Mouse (Mus musculus) lung, adult 2 months (tissue): ENCODE measurements around the gene Flot1. TPM values are rescaled to one million over a fixed set of nuclear protein-coding genes. Genes with fewer than 3 reads are reported as not detected.

Experiments used
- DNase-seq: peaks from one replicate; pipeline ENCODE4 v3.0.0; 2022
- H3K4me1 ChIP-seq: fragments of 200-500 bp; 2 replicates; pipeline ENCODE4 v1.6.1; 2011; ENCODE audit warnings: low read length; ENCODE audit not compliant: control insufficient read depth, insufficient read depth
- H3K4me3 ChIP-seq: fragments of 200-500 bp; replicated peaks from 2 replicates; pipeline ENCODE3; 2011; ENCODE audit warnings: low read depth, mild to moderate bottlenecking, control low read depth, low read length; ENCODE audit errors: extremely low read depth
- CTCF ChIP-seq: fragments of 200-500 bp; IDR thresholded peaks from 2 replicates; pipeline ENCODE4 v1.5.1; 2011; ENCODE audit warnings: mild to moderate bottlenecking, low read length, control low read depth; ENCODE audit not compliant: insufficient read depth
- POLR2A ChIP-seq: fragments of 200-500 bp; IDR thresholded peaks from 2 replicates; pipeline ENCODE4 v1.6.1; 2011; ENCODE audit warnings: low read depth, mild to moderate bottlenecking, control low read depth, low read length, borderline replicate concordance; ENCODE audit errors: extremely low read depth
- WGBS: fragments of 180-500 bp; shearing (Covaris S2); methylation state at CpG from one replicate; pipeline ENCODE4 v1.1.7; 2018; 5-methylcytosine and 5-hydroxymethylcytosine counted together
- polyA plus RNA-seq: library from polyadenylated mRNA; depleted of rRNA; stranded (reverse); fragments of >200 nt; gene quantifications from 2 replicates; pipeline ENCODE4 v1.2.3, GENCODE M21; 2012

Gene Flot1
- polyA plus RNA-seq, 1 experiment, result 89.7 TPM

DNA sequence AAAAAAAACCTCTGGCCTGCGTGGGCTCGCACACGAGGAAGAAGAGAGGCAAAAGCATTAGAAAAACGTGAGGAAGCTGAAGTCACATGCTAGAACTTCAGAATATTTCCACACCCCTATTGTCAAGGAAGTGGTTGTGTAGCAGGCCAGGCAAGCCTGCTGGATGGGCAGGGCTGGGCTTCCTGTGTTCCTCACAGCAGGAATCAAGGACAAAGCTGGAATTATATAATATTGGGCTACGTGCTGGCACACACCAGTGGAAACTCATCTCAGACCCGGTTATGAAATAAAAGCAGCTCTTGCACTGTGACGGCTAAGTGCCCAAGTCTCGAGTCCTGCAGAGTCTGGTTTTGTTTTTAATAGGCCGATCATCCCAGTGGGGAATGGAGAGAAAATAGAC lies 15.0 kb upstream of the Flot1 start:
- DNase-seq, result peak; percentile 64
- 9% methylated on average over 9 of the region's 9 CpGs for WGBS
- peaks cover 37% of the 10 kb centered on the region for H3K4me1 ChIP-seq
- H3K4me3 ChIP-seq, result no peak overlapping the region
- no peak for TF ChIP-seq CTCF
- peak; percentile 13; the same call in 1 of the 2 replicates for TF ChIP-seq POLR2A

DNA sequence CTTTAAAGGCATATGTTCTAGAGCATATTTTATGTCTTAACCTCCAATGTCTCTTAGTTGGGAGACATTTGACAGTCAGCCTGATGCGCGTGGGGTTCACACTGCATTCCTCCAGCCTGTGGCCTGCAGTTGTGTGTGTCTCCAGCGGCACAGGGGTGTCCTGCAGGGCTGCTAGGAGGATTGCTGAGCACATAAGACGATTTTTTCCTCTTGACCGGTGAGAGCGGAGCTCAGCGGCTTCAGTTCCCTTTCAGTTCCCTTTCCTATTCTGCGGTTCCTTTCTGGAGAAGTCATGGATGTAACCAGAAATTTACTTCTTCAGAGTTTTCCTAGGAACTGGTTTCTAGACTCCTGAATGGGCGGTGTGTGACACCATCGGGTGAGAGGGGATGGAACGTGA lies 13.6 kb upstream of the Flot1 start:
- DNase-seq, result no peak
- TF ChIP-seq POLR2A, result no peak
- no peak for TF ChIP-seq CTCF
- WGBS, result 87% methylated on average over 11 of the region's 11 CpGs
- no peak overlapping the region for H3K4me3 ChIP-seq
- peaks cover 37% of the 10 kb centered on the region for H3K4me1 ChIP-seq

DNA sequence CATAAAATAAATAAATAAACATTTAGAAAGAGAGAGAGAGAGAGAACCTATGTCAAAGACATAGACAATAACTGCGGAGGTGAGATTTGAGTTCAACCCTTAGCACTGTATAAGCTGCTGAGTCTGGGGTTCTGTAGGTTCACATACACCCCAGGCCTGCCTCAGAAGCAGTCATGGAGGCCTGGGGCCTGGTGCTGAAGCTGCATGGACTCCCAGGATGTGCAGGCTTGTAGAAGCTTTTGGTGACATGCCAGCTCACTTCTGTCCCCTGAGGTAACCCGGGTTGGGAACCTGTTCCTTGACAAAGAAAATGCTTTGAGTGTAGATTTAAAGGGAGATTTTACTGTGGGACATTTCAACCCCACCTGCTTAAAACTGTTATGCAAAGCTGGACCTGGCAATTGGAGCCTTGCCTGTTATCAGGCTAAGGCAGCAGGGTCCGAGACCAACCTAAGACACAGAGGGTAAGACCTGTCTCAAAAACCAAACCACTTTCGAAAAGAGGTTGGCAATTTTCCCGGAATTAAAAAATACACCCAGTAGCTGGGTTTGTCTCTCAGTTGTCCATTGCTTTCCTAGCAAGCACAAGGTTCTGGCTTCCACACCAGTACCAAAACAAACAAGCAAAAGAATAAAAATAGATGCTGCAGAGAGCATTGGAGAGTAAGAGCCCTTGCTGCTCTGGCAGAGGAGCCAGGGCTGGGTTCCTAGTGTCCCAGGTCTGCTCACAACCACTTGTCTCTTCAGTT lies 12.0 kb upstream of the Flot1 start:
- TF ChIP-seq CTCF (no peak), POLR2A (no peak)
- no peak for DNase-seq
- 35% methylated on average over 5 of the region's 5 CpGs for WGBS
- Histone ChIP-seq H3K4me3 (no peak overlapping the region), H3K4me1 (peaks cover 48% of the 10 kb centered on the region)

DNA sequence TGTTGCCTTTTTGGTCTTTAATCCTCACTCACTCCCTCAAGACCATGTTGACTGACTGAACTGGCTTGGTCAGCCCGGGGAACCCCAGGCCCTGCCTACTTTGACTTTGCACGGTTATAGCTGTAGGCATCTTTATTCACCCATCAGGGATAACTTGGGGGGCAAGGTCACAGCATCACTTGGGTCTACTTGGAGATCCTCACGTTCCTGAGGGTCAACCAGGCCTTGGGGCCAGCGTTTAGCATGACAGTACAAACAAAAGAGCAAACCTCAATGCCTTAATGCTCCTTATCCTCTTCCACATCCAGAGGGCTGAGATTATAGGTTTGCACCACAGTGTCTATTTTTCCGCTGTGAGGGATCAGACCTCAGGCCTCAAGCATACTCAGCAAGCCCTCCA lies 10.7 kb upstream of the Flot1 start:
- no peak for DNase-seq
- no peak for TF ChIP-seq POLR2A
- TF ChIP-seq CTCF, result no peak
- Histone ChIP-seq H3K4me1 (peaks cover 48% of the 10 kb centered on the region), H3K4me3 (no peak overlapping the region)
- 76% methylated on average over 5 of the region's 5 CpGs for WGBS

DNA sequence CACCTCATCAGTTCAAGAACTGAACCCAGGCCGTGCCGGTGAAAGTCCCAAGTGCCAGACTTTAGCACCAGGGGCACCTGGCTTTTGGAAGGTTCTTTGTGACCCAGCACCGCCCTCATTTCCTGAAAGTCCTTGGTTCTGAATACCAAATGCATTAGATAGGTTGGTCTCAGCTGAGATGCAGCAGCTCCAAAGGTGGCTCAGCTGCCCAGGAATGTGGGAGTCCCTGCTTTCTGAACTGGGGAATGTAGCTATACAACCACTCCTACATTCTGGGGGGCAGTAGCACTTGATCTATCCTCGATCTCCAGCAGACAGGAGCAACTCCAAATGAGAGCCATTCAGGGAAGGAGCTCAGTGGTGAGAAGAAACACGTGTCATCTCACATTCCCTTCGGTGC lies 10.3 kb upstream of the Flot1 start:
- 32% methylated on average over 6 of the region's 6 CpGs for WGBS
- no peak for TF ChIP-seq POLR2A
- no peak for TF ChIP-seq CTCF
- DNase-seq, result no peak
- Histone ChIP-seq H3K4me3 (no peak overlapping the region), H3K4me1 (peaks cover 45% of the 10 kb centered on the region)

DNA sequence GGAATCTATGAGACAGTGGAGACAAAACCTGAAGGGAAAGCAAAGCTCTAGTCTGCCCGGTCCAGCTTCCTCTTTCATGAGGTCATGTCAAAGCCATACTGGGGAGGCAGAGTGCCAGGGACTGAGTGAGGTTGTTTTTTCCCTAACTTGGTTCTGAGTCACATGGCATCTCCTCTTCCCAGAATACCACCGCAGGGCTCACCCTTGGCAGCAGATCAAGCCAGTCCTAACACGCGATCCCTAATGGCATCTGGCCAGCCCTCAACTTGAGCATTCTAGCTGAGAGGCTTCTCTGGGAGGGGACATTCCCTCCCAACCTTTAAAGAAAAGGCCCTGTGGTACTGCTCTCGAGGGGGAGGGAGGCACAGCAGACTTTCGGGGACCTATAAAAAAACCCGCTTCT lies 9.8 kb upstream of the Flot1 start:
- peak; percentile 95 for DNase-seq
- H3K4me3 ChIP-seq, result no peak overlapping the region
- H3K4me1 ChIP-seq, result peaks cover 44% of the 10 kb centered on the region
- WGBS, result 3% methylated on average over 7 of the region's 7 CpGs
- TF ChIP-seq CTCF (no peak), POLR2A (peak; percentile 16; the same call in 1 of the 2 replicates)

DNA sequence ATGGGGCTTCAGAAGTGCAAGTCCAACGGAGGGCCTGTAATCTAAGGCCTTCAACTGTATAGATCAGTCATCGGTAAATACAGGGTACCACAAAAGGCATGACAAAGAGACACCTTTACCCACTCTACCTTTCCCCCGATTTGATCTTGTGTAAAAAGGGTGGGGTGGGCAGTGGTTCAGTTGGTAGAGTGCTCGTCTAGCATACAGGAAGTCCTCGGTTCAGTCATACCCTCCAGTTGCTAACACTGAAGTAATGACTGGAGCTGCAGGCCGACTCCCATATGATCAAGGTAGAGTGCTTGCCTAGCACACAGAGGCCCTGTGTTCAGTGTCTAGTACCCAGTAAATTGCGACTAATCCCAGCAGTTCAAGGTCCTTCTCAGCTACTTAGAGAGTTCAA lies 9.4 kb upstream of the Flot1 start:
- TF ChIP-seq POLR2A (no peak), CTCF (no peak)
- 22% methylated on average over 7 of the region's 7 CpGs for WGBS
- Histone ChIP-seq H3K4me1 (peaks cover 40% of the 10 kb centered on the region), H3K4me3 (no peak overlapping the region)
- peak; percentile 56 for DNase-seq

DNA sequence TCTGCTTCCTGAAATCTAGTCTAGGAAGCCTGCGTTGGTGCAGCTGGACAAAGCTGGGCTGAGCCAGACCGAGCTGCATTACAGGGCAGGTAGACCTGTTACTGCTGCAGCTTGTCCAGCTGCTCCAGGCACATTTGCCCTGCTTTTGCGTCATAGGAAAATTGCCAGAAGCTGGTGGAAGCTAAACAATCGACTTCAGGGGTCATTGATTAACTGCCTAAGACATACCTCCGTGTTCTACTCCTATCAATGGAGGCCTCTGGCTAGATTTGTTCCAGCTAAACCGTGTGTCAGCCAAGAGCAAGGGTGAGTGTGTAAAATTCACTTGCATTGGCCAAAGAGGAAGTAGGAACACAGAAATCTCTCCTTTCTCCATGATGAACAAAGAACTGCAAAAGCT lies 8.4 kb upstream of the Flot1 start:
- TF ChIP-seq POLR2A (no peak), CTCF (no peak)
- H3K4me3 ChIP-seq, result no peak overlapping the region
- DNase-seq, result no peak
- H3K4me1 ChIP-seq, result peaks cover 39% of the 10 kb centered on the region
- WGBS, result 25% methylated on average over 6 of the region's 6 CpGs

DNA sequence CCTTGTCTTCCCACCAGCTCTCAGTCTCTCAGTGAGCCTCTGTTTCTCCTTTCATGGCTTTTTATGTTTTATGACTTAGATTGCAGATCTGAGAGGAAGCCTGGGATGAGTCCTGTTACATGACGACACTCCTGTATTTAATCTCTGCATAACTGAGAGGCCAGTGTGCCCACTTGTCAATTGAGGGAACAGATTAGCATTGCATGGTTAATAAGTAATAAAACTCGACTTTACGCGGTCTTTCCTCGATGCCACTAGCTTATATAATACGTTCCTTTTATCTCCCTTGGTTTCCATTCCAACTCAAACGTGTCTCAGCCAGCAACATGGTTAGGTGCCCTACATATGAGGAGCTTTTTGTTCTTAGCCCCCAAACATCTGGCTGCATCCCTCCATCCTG lies 7.2 kb upstream of the Flot1 start:
- H3K4me3 ChIP-seq, result no peak overlapping the region
- no peak for TF ChIP-seq POLR2A
- DNase-seq, result no peak
- peaks cover 41% of the 10 kb centered on the region for H3K4me1 ChIP-seq
- 65% methylated on average over 7 of the region's 7 CpGs for WGBS

DNA sequence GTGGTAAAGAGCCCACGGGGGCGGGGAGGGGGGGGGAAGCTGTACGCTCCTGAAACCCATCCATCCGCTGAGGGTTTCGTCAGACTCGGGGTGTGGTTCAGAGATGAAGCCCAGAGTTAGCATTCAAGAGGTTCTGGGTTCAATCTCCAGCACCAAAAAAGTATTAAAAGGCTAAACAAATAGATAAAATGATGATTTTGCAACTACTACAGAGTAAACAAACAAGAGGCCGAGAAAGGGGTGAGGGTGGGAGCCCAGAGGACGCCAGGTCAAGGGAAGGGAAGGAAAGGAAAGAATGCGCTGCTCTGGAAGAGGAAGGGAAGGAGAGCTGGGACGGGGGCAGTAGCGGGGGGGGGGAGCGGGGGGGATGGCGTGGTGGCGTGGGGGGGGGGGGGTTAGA lies 6.3 kb upstream of the Flot1 start:
- Histone ChIP-seq H3K4me1 (peaks cover 32% of the 10 kb centered on the region), H3K4me3 (no peak overlapping the region)
- no peak for DNase-seq
- TF ChIP-seq POLR2A, result no peak
- TF ChIP-seq CTCF, result no peak
- WGBS, result 51% methylated on average over 14 of the region's 14 CpGs
